Mouse (Mus musculus) testis, adult 2 months (tissue): ENCODE measurements at regions not wholly inside any gene's neighbourhood (a gene's known extent, or its start where the extent isn't known, plus 50 kb on each side); places are given as distances from the start of the nearest gene placed in this dataset.

Experiments
- CTCF ChIP-seq: fragments of 200-500 bp; IDR thresholded peaks from 2 replicates; pipeline ENCODE4 v1.5.1; 2012; ENCODE audit warnings: low read depth, mild to moderate bottlenecking, inconsistent platforms, low read length, moderate library complexity; ENCODE audit not compliant: control insufficient read depth, insufficient read depth, insufficient replicate concordance
- POLR2A ChIP-seq: fragments of 200-500 bp; IDR thresholded peaks from 2 replicates; pipeline ENCODE4 v1.6.1; 2012; ENCODE audit warnings: low read depth, mild to moderate bottlenecking, inconsistent platforms, low read length, moderate library complexity; ENCODE audit not compliant: control insufficient read depth

DNA sequence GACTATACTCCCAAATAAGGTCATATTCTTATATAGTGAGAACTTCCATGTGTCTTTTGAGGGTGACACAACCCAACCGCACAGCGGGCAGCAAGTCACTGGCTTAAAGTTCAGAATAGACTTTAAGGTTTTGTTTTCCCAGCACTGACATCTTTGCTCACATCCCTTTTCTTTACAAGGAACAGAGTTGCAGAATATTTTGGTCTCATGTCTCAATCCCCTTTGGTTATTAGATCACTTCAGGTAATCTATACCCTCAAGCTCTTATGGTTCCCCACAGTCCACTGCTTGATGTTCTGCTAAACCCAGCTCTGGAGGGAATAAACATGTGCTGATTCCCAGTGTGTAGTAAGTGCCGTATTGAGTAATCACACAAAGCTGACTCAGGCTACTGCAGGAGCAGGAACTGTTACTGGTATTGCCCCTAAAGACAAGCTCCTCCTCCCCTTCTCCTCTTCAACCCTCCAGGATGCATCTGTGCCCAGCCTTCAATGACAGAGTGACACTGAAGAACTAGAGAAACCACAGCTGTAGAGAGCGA is 77.8 kb upstream of the Tmc1 start:
- TF ChIP-seq CTCF, result no peak
- no peak for TF ChIP-seq POLR2A
